Mouse (Mus musculus) B cell, adult 62 days (primary cell): ENCODE data around the gene Gm8267. TPM values are rescaled to one million over a fixed set of nuclear protein-coding genes. Genes with fewer than 3 reads are reported as not detected.

Experiments
- total RNA-seq: library from RNA; stranded (reverse); gene quantifications from 4 replicates; pipeline ENCODE4 v1.2.4, GENCODE M21; 2023

Gm8267 gene
- not detected in 4 replicates for total RNA-seq

DNA sequence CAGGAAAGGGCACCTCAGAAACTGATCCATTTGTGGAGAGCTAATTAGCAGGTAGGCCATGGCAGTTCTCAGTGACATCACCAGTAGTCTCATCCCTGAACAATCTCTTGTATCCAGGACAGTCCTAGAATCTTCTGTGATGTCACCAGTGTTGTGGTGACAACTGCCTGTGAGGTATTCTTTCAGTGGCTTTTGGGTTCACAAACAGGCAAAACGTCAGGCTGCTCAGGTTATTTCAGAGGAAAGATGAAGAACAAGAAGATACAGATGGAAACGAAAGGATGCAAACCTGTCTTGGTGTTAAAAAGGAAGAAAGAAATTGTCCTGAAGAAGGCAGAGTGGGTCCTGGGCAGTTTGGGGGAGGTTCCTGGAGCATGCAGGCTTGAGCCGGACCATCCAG, at the start of gene Gm8267:
Gene Gm8267, minus strand, starts transcription at position 101 of the 400 bp plus-strand sequence.

DNA sequence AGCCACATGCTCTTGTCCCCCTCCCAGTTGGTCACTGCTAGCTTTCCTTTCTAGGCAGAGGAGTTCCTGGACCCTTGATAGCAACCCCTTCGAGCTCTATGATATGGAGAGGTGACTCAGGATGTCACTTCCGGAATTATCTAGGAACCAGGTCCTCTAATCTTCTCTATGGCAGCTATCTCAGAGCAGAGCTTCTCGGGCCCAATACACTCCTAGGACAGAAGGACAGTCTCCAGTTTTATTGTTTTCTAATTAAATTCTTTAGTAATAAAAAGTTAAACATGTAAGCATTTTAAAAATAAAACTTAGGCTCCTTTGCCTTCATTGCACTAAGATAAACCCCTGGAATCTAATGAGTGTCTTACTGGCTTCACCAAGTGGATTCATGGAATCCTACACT, 43.8 kb downstream of the Gm8267 start, which contains the start of gene Gm8257:
Gene Gm8257, minus strand, starts transcription at position 101 of the 400 bp plus-strand sequence.

Other genes starting within 250 kb of the Gm8267 start
- not detected in 4 replicates for gene Gm17093, start 232.1 kb downstream of the Gm8267 start, total RNA-seq
- not detected in 4 replicates for gene Gm8247, start 167.2 kb downstream of the Gm8267 start, total RNA-seq
- gene Gm5624, start 122.4 kb downstream of the Gm8267 start, total RNA-seq, result not detected in 4 replicates
- not detected in 4 replicates for gene Gm8257, start 43.9 kb downstream of the Gm8267 start, total RNA-seq
- not detected in 4 replicates for gene Ptgdr, start 109.0 kb upstream of the Gm8267 start, total RNA-seq
- gene Ptger2, start 237.9 kb upstream of the Gm8267 start, total RNA-seq, result 1.1 to 1.8 TPM (median 1.4 TPM) in 4 replicates